Mouse (Mus musculus): Measurements from ENCODE around the gene Spata2l. TPM values are rescaled to one million over a fixed set of nuclear protein-coding genes. Genes with fewer than 3 reads are reported as not detected.
"Not testable (repeated sequence)": the region's sequence is repeated elsewhere in the genome, so short reads cannot be mapped to it uniquely, and the experiment has no call there.

Spata2l gene
- polyA plus RNA-seq, 1 experiment from 2014 or later = 12.8 TPM

DNA sequence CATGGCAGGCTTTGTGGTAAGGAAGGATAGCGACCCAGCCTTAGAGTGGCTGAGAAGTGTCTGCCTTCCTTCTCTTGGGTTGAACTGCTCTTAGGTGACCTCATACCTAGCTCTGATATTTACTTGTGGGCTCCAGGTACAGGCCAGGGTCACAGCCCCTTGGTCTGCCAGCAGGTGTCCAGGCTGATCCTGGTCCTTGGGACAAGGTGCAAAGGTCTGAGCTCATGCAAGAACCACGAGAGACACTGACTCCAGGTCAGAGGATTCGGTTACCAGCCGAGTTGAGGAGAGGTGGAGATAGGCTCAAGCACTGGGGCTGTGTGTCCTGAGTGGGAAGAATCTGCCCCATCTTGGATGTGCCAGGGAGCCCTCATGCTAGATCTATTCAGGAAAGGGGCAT lies 8.3 kb upstream of the Spata2l start:
- 88% methylated on average over 4 of the region's 4 CpGs for WGBS
- no peaks in the 10 kb centered on the region for H3K9me3 ChIP-seq (replicated peaks)
- no peak for ATAC-seq (ENCODE audit: low FRiP score)
- H3K4me3 ChIP-seq (replicated peaks) = no peak overlapping the region
- no peak overlapping the region for H3K27ac ChIP-seq (replicated peaks)
- H3K27me3 ChIP-seq (replicated peaks) = no peaks in the 10 kb centered on the region
- no peak overlapping the region for H3K9ac ChIP-seq (replicated peaks)
- peaks cover 78% of the 10 kb centered on the region for H3K36me3 ChIP-seq
- H3K4me1 ChIP-seq = no peaks in the 10 kb centered on the region
- no peak overlapping the region for H3K4me2 ChIP-seq

DNA sequence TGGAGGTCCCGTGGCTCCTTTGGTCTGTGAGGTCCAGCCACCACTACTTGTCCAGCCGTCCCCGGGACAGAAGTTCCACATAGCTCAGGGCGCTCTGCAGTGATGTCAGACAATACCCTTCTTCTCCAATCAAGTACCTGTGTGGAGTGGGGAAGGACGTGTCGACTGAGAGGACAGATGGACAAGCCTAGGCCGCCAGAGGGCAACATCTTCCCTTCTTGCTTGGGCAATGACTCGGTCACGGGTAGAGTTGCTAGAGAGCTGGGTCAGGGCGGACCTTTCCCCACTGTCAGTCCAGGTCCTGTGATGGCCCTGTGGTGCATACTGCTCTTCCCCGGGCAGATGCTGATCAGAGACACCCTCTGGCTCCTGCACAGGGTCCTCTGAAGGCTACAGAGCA lies 7.0 kb upstream of the Spata2l start:
- H3K36me3 ChIP-seq = peaks cover 65% of the 10 kb centered on the region
- 0 out of 2 replicates have a peak, but pooled peaks have one; percentile 8 for ATAC-seq (ENCODE audit: low FRiP score)
- 69% methylated on average over 11 of the region's 11 CpGs for WGBS

DNA sequence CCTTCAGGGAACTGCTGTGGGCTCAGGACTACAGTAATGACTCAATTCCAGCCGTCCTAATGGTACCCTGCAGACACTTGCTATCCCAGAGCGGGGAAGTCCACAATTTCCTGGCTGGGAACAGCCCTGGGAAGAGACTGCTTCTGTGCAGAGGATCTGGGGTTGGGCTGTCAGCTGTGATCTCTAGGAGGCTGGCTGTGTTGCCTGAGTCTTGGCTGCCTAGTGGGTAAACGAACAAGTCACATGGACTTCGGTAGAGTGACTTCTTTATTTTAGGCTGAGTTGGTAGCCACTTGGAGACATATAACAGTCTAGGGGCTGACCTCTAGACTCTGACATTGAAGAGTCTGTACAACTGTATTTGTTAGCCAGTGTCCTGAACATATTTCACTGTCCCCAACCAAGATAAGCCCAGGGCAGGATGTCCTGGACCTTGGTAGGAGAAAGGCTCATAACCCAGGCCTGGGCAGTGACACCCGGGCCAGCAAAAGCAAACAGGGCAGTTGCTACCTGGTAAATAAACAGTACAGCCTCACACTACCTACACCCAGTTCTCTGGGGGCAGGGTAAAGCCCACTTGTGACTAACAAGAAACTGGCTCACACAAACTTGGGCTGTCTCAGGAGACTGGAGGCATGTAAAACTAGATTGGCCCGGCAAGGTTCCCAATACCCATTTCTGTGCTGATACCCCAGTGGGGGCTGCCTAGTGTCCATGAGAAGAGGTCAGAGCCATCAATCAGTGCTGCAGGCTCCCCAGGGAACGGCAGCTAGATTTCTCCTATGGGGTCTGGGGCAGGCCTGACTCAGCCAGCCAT lies 6.3 kb upstream of the Spata2l start:
- H3K9me3 ChIP-seq (replicated peaks) = no peaks in the 10 kb centered on the region
- ATAC-seq (ENCODE audit: low FRiP score) = no peak
- no peak overlapping the region for H3K27ac ChIP-seq (replicated peaks)
- H3K4me2 ChIP-seq = no peak overlapping the region
- 85% methylated on average over 7 of the region's 7 CpGs for WGBS
- no peaks in the 10 kb centered on the region for H3K27me3 ChIP-seq (replicated peaks)
- H3K4me3 ChIP-seq (replicated peaks) = no peak overlapping the region
- peaks cover 58% of the 10 kb centered on the region for H3K36me3 ChIP-seq
- H3K4me1 ChIP-seq = no peaks in the 10 kb centered on the region
- H3K9ac ChIP-seq (replicated peaks) = no peak overlapping the region

More for the DNA sequence above, 7.0 kb upstream of the Spata2l start:
- Histone ChIP-seq H3K27me3 (replicated peaks) (no peaks in the 10 kb centered on the region), H3K9ac (replicated peaks) (no peak overlapping the region), H3K4me1 (no peaks in the 10 kb centered on the region), H3K9me3 (replicated peaks) (no peaks in the 10 kb centered on the region), H3K4me3 (replicated peaks) (no peak overlapping the region), H3K4me2 (no peak overlapping the region), H3K27ac (replicated peaks) (no peak overlapping the region)

DNA sequence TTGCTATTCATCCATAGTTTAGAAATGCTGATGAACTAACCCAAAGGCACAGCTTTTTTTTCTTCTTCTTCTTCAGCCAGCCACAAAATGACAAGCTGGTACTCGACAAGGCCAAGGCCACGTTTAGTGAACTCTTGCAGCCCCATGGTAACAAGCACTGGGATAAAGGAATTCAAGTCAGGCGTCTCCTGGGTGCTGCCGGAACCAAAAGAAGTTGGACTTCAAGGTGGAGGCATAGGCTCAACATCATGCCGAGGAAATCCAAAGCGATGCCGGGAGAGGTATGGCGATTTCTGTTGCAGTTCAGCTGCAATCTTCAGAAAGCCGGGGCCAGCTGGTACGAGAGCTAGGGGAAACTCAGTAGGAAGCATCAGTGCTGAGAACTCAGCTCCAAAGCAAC lies 3.4 kb upstream of the Spata2l start:
- H3K9me3 ChIP-seq (replicated peaks) = no peaks in the 10 kb centered on the region
- WGBS = 81% methylated on average over 10 of the region's 10 CpGs
- H3K36me3 ChIP-seq = peaks cover 28% of the 10 kb centered on the region

DNA sequence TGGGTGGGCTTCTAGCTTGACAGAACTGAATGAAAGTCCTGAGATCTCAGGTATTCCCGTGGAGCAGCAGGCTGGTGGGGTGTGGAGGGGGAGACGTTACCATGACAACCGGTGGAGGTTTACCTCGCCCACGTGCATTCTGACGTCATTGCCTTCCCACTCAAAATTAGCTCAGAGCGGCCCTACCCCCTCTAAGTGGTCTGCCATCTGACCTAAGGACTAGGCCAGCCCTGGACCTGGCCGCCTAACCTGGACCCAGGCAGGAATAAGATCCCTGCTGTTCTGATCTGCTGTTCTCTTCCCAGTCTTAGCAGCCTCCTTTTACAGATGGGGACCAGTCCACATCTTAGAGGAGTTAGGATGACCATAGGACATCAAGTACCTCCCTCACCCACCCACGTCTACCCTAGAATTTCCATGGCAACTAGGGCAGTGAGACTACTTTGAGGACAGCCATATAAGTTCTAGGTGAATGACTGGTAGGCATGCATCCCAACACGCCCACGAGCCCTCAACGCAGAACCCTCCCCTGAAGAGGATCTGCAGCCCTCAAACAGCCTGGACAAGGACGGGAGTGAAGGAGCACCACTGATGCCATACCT lies 1.0 kb downstream of the Spata2l start:
- H3K27me3 ChIP-seq (replicated peaks) = peaks cover 23% of the 10 kb centered on the region; the same call in 1 of the 2 replicates
- H3K27ac ChIP-seq (replicated peaks) = no peak overlapping the region
- 0 out of 2 replicates have a peak, but pooled peaks have one; percentile 11 for ATAC-seq (ENCODE audit: low FRiP score)
- 33% methylated on average over 13 of the region's 13 CpGs for WGBS
- H3K4me3 ChIP-seq (replicated peaks) = peak overlapping the region; percentile 48
- peaks cover 3% of the 10 kb centered on the region; the same call in 1 of the 2 replicates for H3K36me3 ChIP-seq
- H3K4me1 ChIP-seq = peaks cover 30% of the 10 kb centered on the region
- peak overlapping the region; percentile 58 for H3K9ac ChIP-seq (replicated peaks)
- H3K9me3 ChIP-seq (replicated peaks) = no peaks in the 10 kb centered on the region
- peak overlapping the region; percentile 83 for H3K4me2 ChIP-seq

More for the DNA sequence above, 3.4 kb upstream of the Spata2l start:
- H3K4me3 ChIP-seq (replicated peaks) = no peak overlapping the region
- peaks cover 22% of the 10 kb centered on the region for H3K4me1 ChIP-seq
- H3K27ac ChIP-seq (replicated peaks) = no peak overlapping the region
- ATAC-seq (ENCODE audit: low FRiP score) = no peak
- peaks cover 13% of the 10 kb centered on the region; the same call in 1 of the 2 replicates for H3K27me3 ChIP-seq (replicated peaks)
- no peak overlapping the region for H3K4me2 ChIP-seq
- H3K9ac ChIP-seq (replicated peaks) = no peak overlapping the region

DNA sequence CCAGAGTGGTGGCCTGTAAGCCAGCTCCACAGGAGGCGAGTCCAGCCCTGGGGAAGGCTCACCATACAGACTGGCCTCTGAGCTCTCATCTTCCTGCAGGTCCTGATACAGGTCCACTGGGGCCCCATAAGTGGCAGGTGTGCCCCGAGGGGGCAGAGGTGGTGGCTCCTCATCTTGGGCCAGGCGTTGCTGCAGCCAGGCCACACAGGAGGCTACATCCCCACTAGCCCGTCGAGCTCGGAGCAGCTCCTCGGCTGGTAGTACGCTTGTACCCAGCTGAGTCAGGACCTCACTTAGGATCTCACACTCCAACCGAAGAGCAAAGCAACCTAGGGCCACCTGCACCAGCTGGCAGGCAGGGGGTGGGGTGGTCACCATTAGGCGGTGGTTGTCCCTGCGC lies 2.3 kb downstream of the Spata2l start:
- no peak overlapping the region for H3K9ac ChIP-seq (replicated peaks)

DNA sequence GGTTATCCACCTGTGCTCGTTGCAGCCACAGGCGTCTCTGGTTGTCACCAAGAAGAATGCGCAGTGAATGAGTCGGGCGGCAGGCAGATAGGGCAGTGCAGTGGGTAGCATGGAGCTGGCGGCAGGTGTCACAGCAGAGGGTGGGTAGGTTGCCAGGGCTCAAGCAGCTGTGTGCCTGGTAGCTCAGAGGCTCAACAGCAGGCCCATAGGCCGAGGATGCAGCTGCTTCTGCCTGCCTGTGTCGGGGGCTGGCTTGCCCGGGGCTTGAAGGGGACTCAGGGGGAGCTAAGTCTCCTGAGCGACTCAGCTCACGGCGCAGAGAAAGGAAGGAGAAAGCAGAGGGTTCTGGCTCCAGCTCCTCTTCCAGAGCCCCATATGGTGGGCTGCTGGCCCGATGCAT lies 2.7 kb downstream of the Spata2l start:
- Histone ChIP-seq H3K9ac (replicated peaks) (no peak overlapping the region), H3K4me2 (no peak overlapping the region), H3K36me3 (peaks cover 13% of the 10 kb centered on the region), H3K4me1 (peaks cover 30% of the 10 kb centered on the region), H3K27me3 (replicated peaks) (peaks cover 23% of the 10 kb centered on the region; the same call in 1 of the 2 replicates), H3K4me3 (replicated peaks) (no peak overlapping the region), H3K27ac (replicated peaks) (no peak overlapping the region), H3K9me3 (replicated peaks) (no peaks in the 10 kb centered on the region)
- no peak for ATAC-seq (ENCODE audit: low FRiP score)
- WGBS = 48% methylated on average over 13 of the region's 13 CpGs

More for the DNA sequence above, 2.3 kb downstream of the Spata2l start:
- ATAC-seq (ENCODE audit: low FRiP score) = no peak
- WGBS = 83% methylated on average over 11 of the region's 11 CpGs
- Histone ChIP-seq H3K9me3 (replicated peaks) (no peaks in the 10 kb centered on the region), H3K27me3 (replicated peaks) (peaks cover 23% of the 10 kb centered on the region; the same call in 1 of the 2 replicates), H3K27ac (replicated peaks) (no peak overlapping the region), H3K4me2 (no peak overlapping the region), H3K4me3 (replicated peaks) (no peak overlapping the region), H3K4me1 (peaks cover 30% of the 10 kb centered on the region), H3K36me3 (peaks cover 12% of the 10 kb centered on the region)

DNA sequence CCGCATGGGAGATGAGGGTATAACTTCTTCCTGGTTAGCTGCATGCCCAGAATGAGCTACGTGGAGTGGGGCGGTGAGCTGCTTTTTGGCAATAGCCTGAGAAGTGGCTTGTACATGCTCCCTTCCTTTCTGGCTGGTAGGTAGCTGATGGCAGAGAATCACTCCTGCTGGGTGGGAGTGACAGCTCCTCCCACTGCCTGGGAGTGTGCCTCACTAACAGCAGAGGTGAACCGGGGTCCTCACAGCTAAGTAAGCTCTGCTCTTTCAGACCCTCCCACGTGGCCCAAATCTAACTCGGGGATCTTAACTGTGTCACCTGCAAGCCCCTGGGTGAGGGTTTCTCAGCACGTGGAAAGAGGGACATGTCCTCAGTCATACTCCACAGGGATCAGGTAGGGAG lies 3.5 kb downstream of the Spata2l start:
- Histone ChIP-seq H3K9ac (replicated peaks) (no peak overlapping the region), H3K36me3 (peaks cover 20% of the 10 kb centered on the region), H3K4me1 (peaks cover 30% of the 10 kb centered on the region), H3K27ac (replicated peaks) (no peak overlapping the region), H3K4me2 (no peak overlapping the region), H3K9me3 (replicated peaks) (no peaks in the 10 kb centered on the region), H3K27me3 (replicated peaks) (peaks cover 23% of the 10 kb centered on the region; the same call in 1 of the 2 replicates), H3K4me3 (replicated peaks) (no peak overlapping the region)
- WGBS = 19% methylated on average over 7 of the region's 7 CpGs
- no peak for ATAC-seq (ENCODE audit: low FRiP score)

DNA sequence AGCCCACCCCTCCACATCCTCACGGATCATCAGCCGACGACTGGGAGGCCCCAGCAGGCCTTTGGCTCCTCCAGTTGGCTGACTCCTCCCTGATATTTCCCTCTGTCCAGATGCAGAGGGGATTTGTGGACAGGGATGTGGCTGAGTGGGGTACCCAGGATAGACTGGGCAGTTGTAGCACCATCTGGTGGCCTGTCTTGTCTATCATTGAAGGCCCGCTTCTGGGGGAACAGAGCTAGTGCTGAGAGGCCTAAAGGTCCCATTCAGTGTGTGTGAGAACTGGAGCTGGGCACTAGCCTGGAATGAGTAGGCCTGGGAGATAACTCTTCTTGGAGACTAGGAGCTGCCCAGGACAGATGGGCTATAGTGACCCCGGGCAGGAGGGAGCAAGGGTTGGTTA lies 4.3 kb downstream of the Spata2l start:
- Histone ChIP-seq H3K27me3 (replicated peaks) (peaks cover 22% of the 10 kb centered on the region; the same call in 1 of the 2 replicates), H3K27ac (replicated peaks) (no peak overlapping the region), H3K4me2 (no peak overlapping the region), H3K9ac (replicated peaks) (no peak overlapping the region), H3K36me3 (peaks cover 26% of the 10 kb centered on the region), H3K4me1 (peaks cover 30% of the 10 kb centered on the region), H3K9me3 (replicated peaks) (no peaks in the 10 kb centered on the region), H3K4me3 (replicated peaks) (no peak overlapping the region)
- 61% methylated on average over 5 of the region's 5 CpGs for WGBS
- no peak for ATAC-seq (ENCODE audit: low FRiP score)

DNA sequence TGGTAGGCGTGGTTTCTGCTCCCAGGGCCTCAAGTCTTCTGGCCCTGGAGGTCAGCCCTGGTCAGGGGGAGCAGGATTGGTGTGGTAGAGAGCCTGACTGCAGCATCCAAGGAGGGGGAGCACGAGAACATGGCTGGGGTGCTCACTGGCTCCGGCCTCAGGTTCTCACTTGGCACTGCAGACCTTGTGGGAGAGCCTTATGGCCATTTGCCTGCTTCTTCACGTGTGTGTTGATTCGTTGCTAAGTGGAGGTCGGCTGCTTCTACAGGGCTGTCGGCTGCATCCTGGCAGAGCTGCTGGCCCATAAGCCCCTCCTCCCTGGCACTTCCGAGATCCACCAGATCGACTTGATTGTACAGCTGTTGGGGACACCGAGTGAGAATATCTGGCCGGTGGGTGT lies 5.7 kb downstream of the Spata2l start:
- ATAC-seq (ENCODE audit: low FRiP score); H3K4me2 ChIP-seq: not testable (repeated sequence)
- WGBS = 92% methylated on average over 10 of the region's 11 CpGs

DNA sequence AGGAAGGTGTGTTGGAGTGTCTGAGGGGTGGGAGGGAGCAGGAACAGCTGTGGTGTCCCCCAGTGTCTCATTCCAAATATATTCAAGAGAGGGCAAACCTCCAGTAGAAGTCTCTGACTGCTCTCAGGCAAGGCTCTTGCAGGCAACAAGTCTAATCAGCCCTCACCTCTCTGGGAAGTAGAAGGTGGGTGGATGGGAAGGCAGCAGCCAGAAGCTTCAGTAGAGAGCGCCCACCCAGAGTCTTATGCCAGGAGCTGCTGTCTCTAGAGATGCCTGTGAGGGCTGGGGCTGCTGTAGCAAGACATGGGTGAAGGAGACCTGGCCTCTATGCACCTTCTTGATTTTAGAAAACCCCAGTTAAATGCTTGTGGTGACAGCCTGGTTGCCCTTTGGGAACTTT lies 7.6 kb downstream of the Spata2l start:
- Histone ChIP-seq H3K4me3 (replicated peaks) (no peak overlapping the region), H3K4me2 (no peak overlapping the region), H3K9ac (replicated peaks) (no peak overlapping the region), H3K27me3 (replicated peaks) (0 out of 2 replicates have a peak, but pooled peaks cover 4% of the 10 kb centered on the region), H3K9me3 (replicated peaks) (no peaks in the 10 kb centered on the region), H3K36me3 (peaks cover 29% of the 10 kb centered on the region), H3K27ac (replicated peaks) (no peak overlapping the region), H3K4me1 (peaks cover 22% of the 10 kb centered on the region)
- 88% methylated on average over 1 of the region's 1 CpGs for WGBS
- ATAC-seq (ENCODE audit: low FRiP score) = no peak

More for the DNA sequence above, 5.7 kb downstream of the Spata2l start:
- peaks cover 17% of the 10 kb centered on the region; the same call in 1 of the 2 replicates for H3K27me3 ChIP-seq (replicated peaks)
- H3K27ac ChIP-seq (replicated peaks); H3K4me3 ChIP-seq (replicated peaks); H3K9ac ChIP-seq (replicated peaks); H3K9me3 ChIP-seq (replicated peaks): not testable (repeated sequence)
- H3K4me1 ChIP-seq = peaks cover 25% of the 10 kb centered on the region
- peaks cover 29% of the 10 kb centered on the region for H3K36me3 ChIP-seq

All from neural tube, embryonic 15.5 days (tissue).